Mouse (Mus musculus) layer of hippocampus, adult 18-20 months (tissue): Measurements from ENCODE around the gene Chd2. TPM values are rescaled to one million over a fixed set of nuclear protein-coding genes. Genes with fewer than 3 reads are reported as not detected.
"Not testable (repeated sequence)": the region's sequence is repeated elsewhere in the genome, so short reads cannot be mapped to it uniquely, and the experiment has no call there.

ENCODE experiments used
- DNase-seq, 2 experiments: peaks; one replicate each; pipeline ENCODE4 v3.0.0; 2022; ENCODE audit warnings: low spot score in 2 of 2
- long read RNA-seq: library from polyadenylated mRNA; stranded (forward); transcript quantifications from one replicate; pipeline ENCODE4 v2.0.0, GENCODE M21; 2021
- total RNA-seq, 2 experiments: library from RNA; stranded (reverse); gene quantifications; 2 replicates each; pipeline ENCODE4 v1.2.3; 2021

Gene Chd2
- total RNA-seq: 10 to 100 TPM; 50.7 to 55.7 TPM
- long read RNA-seq, partial matches to known transcripts: 0 of 8 reads
- long read RNA-seq, other reads (novel, unspliced or antisense): 6 of 8 reads

- peak; percentile 47 to 75 for DNase-seq
Observed at GRCm38 (mm10) chr7:73541412-73542130, at the start of gene Chd2. Gene Chd2, minus strand, starts transcription at chr7:73541830.

GRCm38 (mm10) chr7:73590757-73591156, 49.1 kb upstream of the Chd2 start:
- no peak for DNase-seq

- peak in 1 of 2 experiments; percentile 66 for DNase-seq
Observed at GRCm38 (mm10) chr7:73589208-73589771, 47.7 kb upstream of the Chd2 start.

- DNase-seq: no peak
Observed at GRCm38 (mm10) chr7:73588351-73588906, 46.8 kb upstream of the Chd2 start.

- no peak for DNase-seq
Observed at GRCm38 (mm10) chr7:73586717-73587116, 45.1 kb upstream of the Chd2 start.

GRCm38 (mm10) chr7:73586206-73586605, 44.6 kb upstream of the Chd2 start:
- no peak for DNase-seq

- DNase-seq: no peak
Observed at GRCm38 (mm10) chr7:73585114-73586032, 43.7 kb upstream of the Chd2 start.

- DNase-seq: peak in 1 of 2 experiments; percentile 40
Observed at GRCm38 (mm10) chr7:73584009-73584995, 42.7 kb upstream of the Chd2 start.

- no peak for DNase-seq
Observed at GRCm38 (mm10) chr7:73583400-73583799, 41.8 kb upstream of the Chd2 start.

GRCm38 (mm10) chr7:73581836-73582375, 40.3 kb upstream of the Chd2 start:
- no peak for DNase-seq

GRCm38 (mm10) chr7:73579072-73579731, 37.6 kb upstream of the Chd2 start:
- no peak for DNase-seq

GRCm38 (mm10) chr7:73577888-73578421, 36.3 kb upstream of the Chd2 start:
- DNase-seq: no peak

- DNase-seq: no peak
Observed at GRCm38 (mm10) chr7:73576101-73576936, 34.7 kb upstream of the Chd2 start.

GRCm38 (mm10) chr7:73575257-73575656, 33.6 kb upstream of the Chd2 start:
- no peak for DNase-seq

- not testable (repeated sequence) for DNase-seq
Observed at GRCm38 (mm10) chr7:73574673-73575072, 33.0 kb upstream of the Chd2 start.

GRCm38 (mm10) chr7:73572571-73572970, 30.9 kb upstream of the Chd2 start:
- DNase-seq: no peak

GRCm38 (mm10) chr7:73568801-73569403, 27.3 kb upstream of the Chd2 start:
- DNase-seq: no peak

GRCm38 (mm10) chr7:73567754-73568161, 26.1 kb upstream of the Chd2 start:
- no peak for DNase-seq
